Mouse (Mus musculus) midbrain, embryonic 13.5 days (tissue): ENCODE results near the gene Slc38a1. TPM values are rescaled to one million over a fixed set of nuclear protein-coding genes. Genes with fewer than 3 reads are reported as not detected.
A peak's percentile ranks its signal among the peaks of the same experiment; 100 is the strongest.

Source experiments
- ATAC-seq: fragments of 200-750 bp; cut with Nextera tagmentation; 2 replicates; pipeline ENCODE4 v1.8.0; 2017; ENCODE audit warnings: mild to moderate bottlenecking, moderate TSS enrichment, moderate library complexity
- H3K27ac ChIP-seq: fragments of 300-500 bp; sonication (generic); 2 replicates; pipeline ENCODE4 v1.5.1; 2015; ENCODE audit warnings: inconsistent platforms, mild to moderate bottlenecking, moderate library complexity
- H3K27me3 ChIP-seq: fragments of 300-500 bp; sonication (generic); 2 replicates; pipeline ENCODE4 v1.6.1; 2015; ENCODE audit warnings: mild to moderate bottlenecking, inconsistent platforms
- H3K36me3 ChIP-seq: fragments of 300-500 bp; sonication (generic); 2 replicates; pipeline ENCODE4 v1.6.1; 2015; ENCODE audit warnings: mild to moderate bottlenecking, inconsistent platforms
- H3K4me1 ChIP-seq: fragments of 300-500 bp; sonication (generic); replicated peaks from 2 replicates; pipeline ENCODE4 v1.6.1; 2015; ENCODE audit warnings: inconsistent platforms
- H3K4me2 ChIP-seq: fragments of 300-500 bp; sonication (generic); replicated peaks from 2 replicates; pipeline ENCODE4 v1.6.1; 2015; ENCODE audit warnings: moderate library complexity, mild to moderate bottlenecking, inconsistent platforms
- H3K4me3 ChIP-seq: fragments of 300-500 bp; sonication (generic); replicated peaks from 2 replicates; pipeline ENCODE4 v1.5.1; 2015; ENCODE audit warnings: mild to moderate bottlenecking, inconsistent platforms
- H3K9ac ChIP-seq: fragments of 300-500 bp; sonication (generic); replicated peaks from 2 replicates; pipeline ENCODE4 v1.6.1; 2015; ENCODE audit warnings: mild to moderate bottlenecking, inconsistent platforms
- H3K9me3 ChIP-seq: fragments of 300-500 bp; sonication (generic); 2 replicates; pipeline ENCODE4 v1.6.1; 2016; ENCODE audit warnings: mild to moderate bottlenecking, inconsistent platforms
- WGBS: fragments of 180-500 bp; shearing (Covaris S2); methylation state at CpG from one replicate; pipeline ENCODE4 v1.1.7; 2015; 5-methylcytosine and 5-hydroxymethylcytosine counted together
- polyA plus RNA-seq: library from polyadenylated mRNA; unstranded; fragments of >200 nt; fragmentation: Nextera tagmentation; extraction: Ambion mirVana; gene quantifications from 2 replicates; pipeline ENCODE4 v1.2.1, GENCODE M21; 2015

Gene Slc38a1
- polyA plus RNA-seq, 1 experiment from 2014 or later: 156 TPM

- no peak overlapping the region for H3K4me3 ChIP-seq
- H3K4me1 ChIP-seq: peaks cover 52% of the 10 kb centered on the region
- H3K27me3 ChIP-seq: no peaks in the 10 kb centered on the region
- no peaks in the 10 kb centered on the region for H3K9me3 ChIP-seq
- no peak overlapping the region for H3K9ac ChIP-seq
- 0 out of 2 replicates have a peak overlapping the region, but pooled peaks have one; percentile 35 for H3K27ac ChIP-seq
- peaks cover 29% of the 10 kb centered on the region for H3K36me3 ChIP-seq
- 0 out of 2 replicates have a peak, but pooled peaks have one; percentile 14 for ATAC-seq
- 69% methylated on average over 21 of the region's 21 CpGs for WGBS
- no peak overlapping the region for H3K4me2 ChIP-seq
Observed at GRCm38 (mm10) chr15:96599852-96600781, 42.6 kb downstream of the Slc38a1 start.

GRCm38 (mm10) chr15:96598888-96599578 lies 43.7 kb downstream of the Slc38a1 start:
- Histone ChIP-seq H3K9ac (no peak overlapping the region), H3K4me1 (peaks cover 49% of the 10 kb centered on the region), H3K27ac (no peak overlapping the region; the same call in 1 of the 2 replicates), H3K27me3 (no peaks in the 10 kb centered on the region), H3K9me3 (no peaks in the 10 kb centered on the region), H3K4me2 (no peak overlapping the region), H3K4me3 (no peak overlapping the region), H3K36me3 (peaks cover 33% of the 10 kb centered on the region)
- 67% methylated on average over 11 of the region's 11 CpGs for WGBS
- no peak; the same call in 1 of the 2 replicates for ATAC-seq

GRCm38 (mm10) chr15:96597116-96597515 lies 45.6 kb downstream of the Slc38a1 start:
- Histone ChIP-seq H3K4me1 (peaks cover 60% of the 10 kb centered on the region), H3K4me3 (no peak overlapping the region), H3K4me2 (no peak overlapping the region), H3K9me3 (no peaks in the 10 kb centered on the region), H3K27ac (no peak overlapping the region), H3K36me3 (peaks cover 32% of the 10 kb centered on the region), H3K9ac (no peak overlapping the region), H3K27me3 (no peaks in the 10 kb centered on the region)
- no peak for ATAC-seq
- WGBS: 78% methylated on average over 9 of the region's 9 CpGs

DNA sequence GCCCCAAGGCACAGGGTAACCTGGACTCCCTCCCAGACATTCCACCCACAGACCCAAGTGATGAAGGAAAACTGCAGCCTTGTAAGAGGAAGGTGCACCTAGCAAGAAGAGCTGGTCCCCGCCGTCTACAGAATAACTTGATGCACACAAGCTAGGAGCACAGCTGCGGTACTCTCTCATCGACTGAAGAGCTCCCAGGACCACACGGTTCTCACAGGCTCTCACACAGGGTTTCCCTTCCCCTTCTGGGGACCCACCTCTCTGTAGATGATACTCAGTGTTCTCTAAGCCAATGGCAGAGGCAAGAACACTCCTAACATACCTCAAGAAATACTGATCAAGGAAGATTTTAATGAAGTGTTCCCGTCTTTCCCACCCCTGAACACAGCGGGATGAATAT lies 48.4 kb downstream of the Slc38a1 start:
- Histone ChIP-seq H3K4me2 (no peak overlapping the region), H3K27me3 (no peaks in the 10 kb centered on the region), H3K9me3 (no peaks in the 10 kb centered on the region), H3K9ac (no peak overlapping the region), H3K4me1 (peaks cover 53% of the 10 kb centered on the region), H3K4me3 (no peak overlapping the region), H3K36me3 (peaks cover 43% of the 10 kb centered on the region), H3K27ac (no peak overlapping the region)
- no peak for ATAC-seq
- 91% methylated on average over 7 of the region's 7 CpGs for WGBS

DNA sequence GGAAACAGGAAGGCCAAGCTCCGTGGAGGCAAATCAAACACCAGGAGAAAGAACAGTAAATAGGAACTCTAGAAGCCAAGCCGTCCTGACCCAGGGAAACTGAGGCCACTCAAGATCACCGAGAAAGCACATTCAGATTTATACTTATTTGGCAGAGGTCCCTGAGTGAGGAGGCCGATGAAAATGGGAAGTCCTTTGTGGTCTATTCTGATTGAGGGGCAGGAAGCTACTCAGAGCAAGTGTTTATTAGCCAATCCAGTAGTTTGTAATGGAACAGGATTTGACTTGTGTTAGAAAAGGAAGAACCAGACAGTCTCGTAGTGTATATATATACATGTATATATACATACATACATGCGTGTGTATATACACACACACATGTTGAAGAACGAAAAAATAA lies 48.8 kb downstream of the Slc38a1 start:
- Histone ChIP-seq H3K9ac (no peak overlapping the region), H3K36me3 (peaks cover 46% of the 10 kb centered on the region), H3K4me1 (peaks cover 50% of the 10 kb centered on the region), H3K27me3 (no peaks in the 10 kb centered on the region), H3K27ac (peak overlapping the region; percentile 64), H3K4me2 (no peak overlapping the region), H3K9me3 (no peaks in the 10 kb centered on the region), H3K4me3 (no peak overlapping the region)
- WGBS: 87% methylated on average over 7 of the region's 7 CpGs
- ATAC-seq: no peak

DNA sequence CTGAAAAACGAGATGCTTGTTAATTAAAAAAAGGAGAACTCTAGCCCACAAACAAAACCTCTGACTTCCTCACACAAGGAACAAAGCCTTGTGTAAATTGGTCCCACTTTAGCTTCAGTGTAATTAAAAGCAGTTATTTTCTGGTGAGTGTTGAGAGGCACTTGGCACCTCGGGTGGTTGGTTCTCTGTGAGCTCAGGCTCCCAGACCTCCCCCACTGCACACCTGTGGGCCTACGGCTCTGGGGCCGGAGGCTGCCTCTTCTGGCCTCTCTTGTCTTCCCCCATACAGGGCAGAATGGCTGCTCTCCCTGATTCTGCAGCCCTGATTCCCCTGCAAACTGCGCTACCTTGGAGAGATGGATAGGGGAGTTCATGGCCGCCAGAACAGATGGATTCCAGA lies 49.3 kb downstream of the Slc38a1 start:
- Histone ChIP-seq H3K27me3 (no peaks in the 10 kb centered on the region), H3K4me2 (no peak overlapping the region), H3K9me3 (no peaks in the 10 kb centered on the region), H3K27ac (peak overlapping the region; percentile 64), H3K4me3 (no peak overlapping the region), H3K36me3 (peaks cover 48% of the 10 kb centered on the region), H3K9ac (no peak overlapping the region), H3K4me1 (peaks cover 50% of the 10 kb centered on the region)
- WGBS: 67% methylated on average over 6 of the region's 6 CpGs
- ATAC-seq: no peak

DNA sequence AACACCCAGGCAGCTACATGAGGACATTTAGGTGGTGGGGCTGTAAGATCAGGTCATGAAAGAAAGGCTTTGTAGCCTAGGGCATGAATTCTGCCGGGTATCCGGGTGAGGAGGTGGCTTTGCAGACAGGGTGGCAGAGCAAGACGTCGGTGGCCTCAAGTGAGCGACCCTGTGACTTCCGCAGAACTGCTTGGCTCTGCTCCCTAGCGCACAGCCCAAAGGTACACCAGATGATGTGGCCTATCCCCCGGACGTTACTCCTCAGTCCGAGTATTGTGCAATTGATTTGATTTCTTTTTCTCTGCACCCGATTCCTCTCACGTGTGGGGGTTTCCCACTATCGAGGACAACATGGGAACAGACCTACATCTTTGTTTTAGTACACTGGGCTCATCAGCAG lies 49.7 kb downstream of the Slc38a1 start:
- peak overlapping the region; percentile 51; the same call in 1 of the 2 replicates for H3K27ac ChIP-seq
- no peaks in the 10 kb centered on the region for H3K9me3 ChIP-seq
- no peak overlapping the region for H3K4me3 ChIP-seq
- WGBS: 79% methylated on average over 13 of the region's 13 CpGs
- no peak overlapping the region for H3K4me2 ChIP-seq
- peaks cover 51% of the 10 kb centered on the region for H3K36me3 ChIP-seq
- H3K9ac ChIP-seq: no peak overlapping the region
- ATAC-seq: no peak
- H3K27me3 ChIP-seq: no peaks in the 10 kb centered on the region
- H3K4me1 ChIP-seq: peaks cover 48% of the 10 kb centered on the region

GRCm38 (mm10) chr15:96591876-96592417 lies 50.8 kb downstream of the Slc38a1 start:
- Histone ChIP-seq H3K4me2 (no peak overlapping the region), H3K9me3 (no peaks in the 10 kb centered on the region), H3K9ac (no peak overlapping the region), H3K27ac (no peak overlapping the region), H3K36me3 (peaks cover 57% of the 10 kb centered on the region), H3K4me1 (peaks cover 41% of the 10 kb centered on the region), H3K4me3 (no peak overlapping the region), H3K27me3 (no peaks in the 10 kb centered on the region)
- no peak for ATAC-seq
- 81% methylated on average over 10 of the region's 10 CpGs for WGBS

- no peak overlapping the region for H3K9ac ChIP-seq
- H3K27ac ChIP-seq: peak overlapping the region; percentile 25; the same call in 1 of the 2 replicates
- no peak overlapping the region for H3K4me3 ChIP-seq
- H3K36me3 ChIP-seq: peaks cover 73% of the 10 kb centered on the region
- WGBS: 57% methylated on average over 9 of the region's 9 CpGs
- no peak overlapping the region for H3K4me2 ChIP-seq
- no peaks in the 10 kb centered on the region for H3K27me3 ChIP-seq
- H3K4me1 ChIP-seq: peaks cover 34% of the 10 kb centered on the region
- H3K9me3 ChIP-seq: no peaks in the 10 kb centered on the region
- peak; percentile 45 for ATAC-seq
Observed at GRCm38 (mm10) chr15:96588996-96589657, 53.6 kb downstream of the Slc38a1 start.

DNA sequence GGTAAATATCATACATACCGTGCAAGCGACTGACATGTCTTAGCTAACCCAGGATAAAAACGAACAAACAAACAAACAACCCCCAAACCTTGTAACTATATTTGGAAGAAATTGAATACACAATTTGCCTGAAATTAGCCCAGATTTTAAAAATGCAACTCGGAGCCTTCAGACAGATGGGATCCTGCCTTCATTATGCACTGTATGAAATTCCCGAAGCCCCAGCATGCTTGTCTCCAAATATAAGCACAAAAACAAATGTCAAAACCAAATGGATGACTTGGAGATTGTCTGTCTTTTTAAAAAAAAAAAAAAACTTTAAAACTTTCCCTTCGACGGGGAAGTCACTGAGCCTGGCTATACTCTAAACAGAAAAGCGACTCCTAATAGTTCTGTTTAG lies 54.7 kb downstream of the Slc38a1 start:
- WGBS: 98% methylated on average over 8 of the region's 8 CpGs
- H3K27ac ChIP-seq: no peak overlapping the region
- no peaks in the 10 kb centered on the region for H3K9me3 ChIP-seq

DNA sequence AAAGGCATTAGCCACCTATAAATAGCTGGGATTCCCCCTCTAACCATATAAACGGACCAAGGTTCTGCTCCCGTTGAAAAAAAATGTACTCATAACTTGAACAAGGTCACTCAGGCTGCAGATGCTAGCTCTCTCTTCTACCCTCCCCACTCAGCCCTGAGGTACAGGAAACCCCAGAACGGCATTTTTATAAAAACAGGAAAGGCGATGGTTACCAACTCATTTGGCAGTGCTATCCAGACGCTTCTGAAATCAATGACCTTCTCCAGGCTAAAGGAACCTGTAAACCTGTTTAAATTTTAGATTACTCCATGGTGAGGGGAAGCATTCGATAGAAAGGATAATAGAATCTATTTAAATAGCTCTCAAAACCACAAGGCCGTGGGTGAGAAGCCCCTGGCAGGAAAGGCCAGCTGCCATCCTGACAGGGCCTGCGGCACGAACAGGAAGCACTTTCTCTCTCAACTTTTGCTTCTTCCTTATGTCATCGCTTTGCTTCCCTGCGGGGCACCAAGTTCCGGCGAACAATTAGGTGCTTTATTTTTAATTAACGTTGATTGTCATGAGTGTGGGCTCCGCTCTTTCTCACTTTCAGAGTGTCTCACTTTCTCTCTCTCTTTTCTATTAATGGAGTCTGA lies 59.2 kb downstream of the Slc38a1 start:
- no peak for ATAC-seq
- Histone ChIP-seq H3K9me3 (no peaks in the 10 kb centered on the region), H3K27me3 (no peaks in the 10 kb centered on the region), H3K4me3 (no peak overlapping the region), H3K4me2 (no peak overlapping the region), H3K9ac (no peak overlapping the region), H3K27ac (no peak overlapping the region), H3K4me1 (peaks cover 3% of the 10 kb centered on the region; the same call in 1 of the 2 replicates), H3K36me3 (peaks cover 74% of the 10 kb centered on the region)
- WGBS: 93% methylated on average over 15 of the region's 15 CpGs

More for the DNA sequence above, 54.7 kb downstream of the Slc38a1 start:
- Histone ChIP-seq H3K9ac (no peak overlapping the region), H3K36me3 (peaks cover 83% of the 10 kb centered on the region), H3K4me3 (no peak overlapping the region), H3K4me1 (peaks cover 24% of the 10 kb centered on the region), H3K27me3 (no peaks in the 10 kb centered on the region), H3K4me2 (no peak overlapping the region)
- ATAC-seq: no peak
